Mouse (Mus musculus) spleen, adult 2 months (tissue): Measurements from ENCODE around the gene Atxn1. TPM values are rescaled to one million over a fixed set of nuclear protein-coding genes. Genes with fewer than 3 reads are reported as not detected.

Experiments used
- DNase-seq, 2 experiments: peaks; one replicate each; pipeline versions ENCODE4 v3.0.0 to v3.0.0-alpha.2; 2012 to 2021; ENCODE audit warnings: low spot score in 2 of 2, low read depth in 1 of 2
- H3K27ac ChIP-seq: fragments of 200-500 bp; 2 replicates; pipeline ENCODE4 v1.5.1; 2012; ENCODE audit warnings: low read length, inconsistent platforms; ENCODE audit not compliant: insufficient read depth
- H3K27me3 ChIP-seq: fragments of 200-500 bp; 2 replicates; pipeline ENCODE4 v1.6.1; 2012; ENCODE audit warnings: mild to moderate bottlenecking, moderate library complexity, low read length, inconsistent platforms; ENCODE audit not compliant: control insufficient read depth, insufficient read depth
- H3K36me3 ChIP-seq: fragments of 200-500 bp; 2 replicates; pipeline ENCODE4 v1.6.1; 2012; ENCODE audit warnings: mild to moderate bottlenecking, low read length, inconsistent platforms; ENCODE audit not compliant: control insufficient read depth, insufficient read depth
- H3K4me1 ChIP-seq: fragments of 200-500 bp; 2 replicates; pipeline ENCODE4 v1.6.1; 2011; ENCODE audit warnings: inconsistent platforms; ENCODE audit not compliant: control insufficient read depth, insufficient read depth, insufficient read length
- H3K4me3 ChIP-seq: fragments of 200-500 bp; 2 replicates; pipeline ENCODE4 v1.5.1; 2011; ENCODE audit warnings: mild to moderate bottlenecking, inconsistent platforms; ENCODE audit not compliant: insufficient read depth, insufficient read length; ENCODE audit errors: extremely low read depth
- CTCF ChIP-seq: fragments of 200-500 bp; IDR thresholded peaks from 2 replicates; pipeline ENCODE4 v1.5.1; 2011; ENCODE audit warnings: mild to moderate bottlenecking, inconsistent platforms; ENCODE audit not compliant: insufficient read depth, insufficient read length, insufficient replicate concordance; ENCODE audit errors: extremely low read depth
- POLR2A ChIP-seq: fragments of 200-500 bp; IDR thresholded peaks from 2 replicates; pipeline ENCODE4 v1.6.1; 2011; ENCODE audit warnings: low read depth, low read length, inconsistent platforms
- WGBS: fragments of 180-500 bp; shearing (Covaris S2); methylation state at CpG from one replicate; pipeline ENCODE4 v1.1.7; 2018; 5-methylcytosine and 5-hydroxymethylcytosine counted together
- polyA plus RNA-seq: library from polyadenylated mRNA; depleted of rRNA; stranded (reverse); fragments of >200 nt; gene quantifications from 2 replicates; pipeline ENCODE4 v1.2.3, GENCODE M21; 2012

Atxn1 gene
- polyA plus RNA-seq, 1 experiment: 10.6 TPM

GRCm38 (mm10) chr13:45528787-45529186 lies 436.0 kb downstream of the Atxn1 start:
- TF ChIP-seq CTCF (no peak), POLR2A (no peak)
- Histone ChIP-seq H3K27me3 (no peaks in the 10 kb centered on the region), H3K36me3 (no peaks in the 10 kb centered on the region), H3K27ac (no peak overlapping the region), H3K4me1 (no peaks in the 10 kb centered on the region), H3K4me3 (no peak overlapping the region)
- no peak for DNase-seq
- WGBS: 59% methylated on average over 4 of the region's 4 CpGs

DNA sequence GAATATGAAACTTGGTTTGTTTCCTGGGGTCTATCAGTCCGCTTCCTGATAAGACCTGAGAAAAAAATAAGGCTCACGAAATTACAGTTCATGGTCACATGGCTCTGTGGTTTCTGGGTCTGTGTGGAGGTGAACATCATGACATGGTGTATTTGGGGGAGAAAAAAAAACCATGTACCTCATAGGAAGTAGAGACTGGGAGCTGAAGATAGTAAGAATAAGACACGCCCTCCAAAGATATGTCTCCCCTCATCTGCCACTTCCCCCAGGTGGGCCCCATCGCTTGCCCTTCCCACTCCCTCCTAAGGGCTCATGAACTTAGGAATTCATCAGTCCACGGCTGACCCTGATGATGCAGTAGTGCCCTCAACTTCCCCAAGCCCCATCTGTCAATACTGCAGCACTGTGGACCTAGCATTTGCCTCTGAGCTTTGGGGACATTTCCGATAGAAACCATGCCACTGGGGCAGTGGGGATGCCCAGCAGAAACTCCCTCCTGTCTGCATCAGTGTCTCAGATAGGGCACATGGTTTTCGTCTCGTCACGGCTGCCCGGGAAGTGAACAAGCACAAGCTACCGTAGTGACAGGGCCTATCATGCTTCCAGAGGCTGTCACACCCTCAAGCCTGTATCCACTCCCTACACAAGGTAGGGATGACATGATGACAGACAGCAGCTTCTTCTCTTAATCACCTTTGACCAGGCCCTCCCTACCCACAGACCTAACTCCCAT lies 437.4 kb downstream of the Atxn1 start:
- Histone ChIP-seq H3K27me3 (no peaks in the 10 kb centered on the region), H3K27ac (no peak overlapping the region), H3K36me3 (no peaks in the 10 kb centered on the region), H3K4me1 (no peaks in the 10 kb centered on the region), H3K4me3 (no peak overlapping the region)
- no peak for DNase-seq
- WGBS: 46% methylated on average over 11 of the region's 11 CpGs
- no peak for TF ChIP-seq POLR2A
- TF ChIP-seq CTCF: no peak

- Histone ChIP-seq H3K27ac (no peak overlapping the region), H3K4me1 (no peaks in the 10 kb centered on the region), H3K4me3 (no peak overlapping the region), H3K27me3 (no peaks in the 10 kb centered on the region), H3K36me3 (no peaks in the 10 kb centered on the region)
- 92% methylated on average over 7 of the region's 7 CpGs for WGBS
- DNase-seq: no peak
- TF ChIP-seq CTCF: no peak
- TF ChIP-seq POLR2A: no peak
Observed at GRCm38 (mm10) chr13:45526230-45526629, 438.6 kb downstream of the Atxn1 start.

GRCm38 (mm10) chr13:45524791-45525435 lies 439.9 kb downstream of the Atxn1 start:
- Histone ChIP-seq H3K27ac (no peak overlapping the region), H3K4me1 (no peaks in the 10 kb centered on the region)

GRCm38 (mm10) chr13:45524305-45524704 lies 440.5 kb downstream of the Atxn1 start:
- Histone ChIP-seq H3K4me1 (no peaks in the 10 kb centered on the region), H3K4me3 (no peak overlapping the region), H3K27ac (no peak overlapping the region), H3K36me3 (no peaks in the 10 kb centered on the region), H3K27me3 (no peaks in the 10 kb centered on the region)
- 83% methylated on average over 3 of the region's 3 CpGs for WGBS
- DNase-seq: no peak
- TF ChIP-seq CTCF (no peak), POLR2A (no peak)

More at GRCm38 (mm10) chr13:45524791-45525435, 439.9 kb downstream of the Atxn1 start:
- DNase-seq: no peak
- H3K4me3 ChIP-seq: no peak overlapping the region
- H3K27me3 ChIP-seq: no peaks in the 10 kb centered on the region
- TF ChIP-seq CTCF: no peak
- no peak for TF ChIP-seq POLR2A
- WGBS: 90% methylated on average over 6 of the region's 6 CpGs
- no peaks in the 10 kb centered on the region for H3K36me3 ChIP-seq

- peaks cover 2% of the 10 kb centered on the region; the same call in 1 of the 2 replicates for H3K4me1 ChIP-seq
- TF ChIP-seq POLR2A (no peak), CTCF (no peak)
- no peak for DNase-seq
- H3K27me3 ChIP-seq: no peaks in the 10 kb centered on the region
- H3K4me3 ChIP-seq: no peak overlapping the region
- whole genome bisulfite sequencing: 68% methylated on average over 24 of the region's 24 CpGs
- no peaks in the 10 kb centered on the region for H3K36me3 ChIP-seq
- H3K27ac ChIP-seq: no peak overlapping the region
Observed at GRCm38 (mm10) chr13:45516501-45517393, 448.1 kb downstream of the Atxn1 start.
